Mouse (Mus musculus): Measurements from ENCODE around the gene Tiprl. TPM values are rescaled to one million over a fixed set of nuclear protein-coding genes. Genes with fewer than 3 reads are reported as not detected.

Tiprl gene
- polyA plus RNA-seq, 1 experiment from 2014 or later: 86.7 TPM

DNA sequence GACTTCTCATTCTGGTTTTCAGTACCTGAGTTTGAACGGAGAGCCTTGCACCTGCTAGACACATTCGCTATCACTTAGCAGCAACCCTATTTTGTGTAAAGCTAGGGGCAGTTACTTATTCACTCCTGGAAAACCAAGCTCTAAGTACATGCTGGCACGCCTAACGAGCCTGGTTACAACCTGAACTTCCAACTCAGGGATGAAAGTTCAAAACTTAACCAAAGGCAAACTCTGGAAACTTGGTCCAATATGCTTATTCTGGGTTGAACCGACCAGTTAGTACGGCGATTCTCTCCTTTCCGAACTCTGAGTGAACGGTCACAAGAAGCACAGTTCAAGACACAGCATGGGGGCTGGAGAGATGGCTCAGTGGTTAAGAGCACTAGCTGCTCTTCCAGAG lies 7.2 kb downstream of the Tiprl start:
- no peak overlapping the region for H3K9ac ChIP-seq (replicated peaks; ENCODE audit: low read depth, low read length)
- no peaks in the 10 kb centered on the region for H3K27me3 ChIP-seq (ENCODE audit: control insufficient read depth, insufficient read depth, low read length)
- WGBS: 93% methylated on average over 9 of the region's 9 CpGs
- no peak overlapping the region for H3K4me3 ChIP-seq (ENCODE audit: low read depth, low read length)
- ATAC-seq (ENCODE audit: insufficient number of reproducible peaks, insufficient read depth, low FRiP score, low read depth): no peak
- peaks cover 14% of the 10 kb centered on the region for H3K36me3 ChIP-seq (ENCODE audit: control insufficient read depth, insufficient read depth, low read length)
- no peak overlapping the region for H3K4me2 ChIP-seq (replicated peaks; ENCODE audit: low read depth, low read length)
- 0 out of 2 replicates have a peak, but pooled peaks cover 4% of the 10 kb centered on the region for H3K4me1 ChIP-seq (ENCODE audit: control insufficient read depth, insufficient read depth, low read length)
- no peak overlapping the region for H3K27ac ChIP-seq (ENCODE audit: low read length)
- H3K9me3 ChIP-seq (ENCODE audit: control insufficient read depth, low read depth, low read length): no peaks in the 10 kb centered on the region

DNA sequence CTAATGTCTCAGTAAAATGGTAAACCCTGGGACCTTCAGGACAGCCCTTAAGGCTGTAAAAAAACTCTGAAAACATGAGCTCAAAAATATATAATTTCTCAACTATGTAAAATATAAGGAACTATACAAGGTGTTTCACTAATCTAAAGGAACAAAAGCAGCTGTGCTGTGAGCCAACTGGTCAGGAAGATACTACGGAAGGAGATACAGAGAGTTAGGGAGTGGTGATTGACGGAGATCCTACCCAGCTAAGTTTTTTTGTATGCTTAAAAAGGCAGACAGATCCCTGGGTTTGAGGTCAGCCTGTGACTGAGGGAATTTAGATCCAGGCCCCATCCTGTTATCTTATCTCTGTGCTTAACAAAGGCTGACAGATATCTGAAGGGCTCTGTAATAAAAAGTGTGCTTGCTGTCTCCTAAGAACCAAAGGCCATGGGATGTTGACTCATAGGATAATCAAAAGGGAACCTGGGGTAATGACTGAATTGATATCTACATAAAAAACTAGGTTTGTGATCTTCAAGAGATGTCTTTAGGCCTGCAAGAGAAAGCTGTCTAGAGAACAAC lies 19.7 kb downstream of the Tiprl start:
- Histone ChIP-seq H3K27ac (ENCODE audit: low read length) (no peak overlapping the region), H3K4me1 (ENCODE audit: control insufficient read depth, insufficient read depth, low read length) (no peaks in the 10 kb centered on the region), H3K36me3 (ENCODE audit: control insufficient read depth, insufficient read depth, low read length) (peaks cover 61% of the 10 kb centered on the region), H3K4me2 (replicated peaks; ENCODE audit: low read depth, low read length) (no peak overlapping the region), H3K4me3 (ENCODE audit: low read depth, low read length) (no peak overlapping the region), H3K9me3 (ENCODE audit: control insufficient read depth, low read depth, low read length) (no peaks in the 10 kb centered on the region), H3K9ac (replicated peaks; ENCODE audit: low read depth, low read length) (no peak overlapping the region), H3K27me3 (ENCODE audit: control insufficient read depth, insufficient read depth, low read length) (no peaks in the 10 kb centered on the region)
- 62% methylated on average over 2 of the region's 2 CpGs for WGBS
- no peak for ATAC-seq (ENCODE audit: insufficient number of reproducible peaks, insufficient read depth, low FRiP score, low read depth)

DNA sequence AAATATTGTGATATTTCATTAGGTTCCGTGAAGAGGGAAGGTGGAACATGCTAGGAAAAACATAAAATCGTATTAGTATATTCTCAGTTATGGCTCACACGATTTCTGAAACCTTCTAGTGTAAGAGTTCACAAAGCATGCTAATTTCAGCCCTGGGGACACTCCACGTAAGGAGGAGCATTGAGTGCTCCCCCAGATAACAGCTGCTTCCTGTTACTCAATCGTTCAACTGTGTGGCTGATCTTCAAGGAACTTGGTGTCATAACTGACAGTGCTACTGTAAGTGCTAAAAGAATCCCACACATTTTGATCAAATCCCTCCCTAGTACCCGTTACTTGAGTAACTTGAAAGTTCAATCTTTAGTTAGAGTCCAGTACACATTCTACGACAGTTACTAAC lies 21.0 kb downstream of the Tiprl start:
- Histone ChIP-seq H3K4me3 (ENCODE audit: low read depth, low read length) (no peak overlapping the region), H3K27ac (ENCODE audit: low read length) (no peak overlapping the region), H3K36me3 (ENCODE audit: control insufficient read depth, insufficient read depth, low read length) (peaks cover 51% of the 10 kb centered on the region), H3K4me2 (replicated peaks; ENCODE audit: low read depth, low read length) (no peak overlapping the region), H3K9me3 (ENCODE audit: control insufficient read depth, low read depth, low read length) (no peaks in the 10 kb centered on the region), H3K4me1 (ENCODE audit: control insufficient read depth, insufficient read depth, low read length) (no peaks in the 10 kb centered on the region), H3K9ac (replicated peaks; ENCODE audit: low read depth, low read length) (no peak overlapping the region), H3K27me3 (ENCODE audit: control insufficient read depth, insufficient read depth, low read length) (no peaks in the 10 kb centered on the region)
- WGBS: 78% methylated on average over 7 of the region's 7 CpGs
- ATAC-seq (ENCODE audit: insufficient number of reproducible peaks, insufficient read depth, low FRiP score, low read depth): no peak

DNA sequence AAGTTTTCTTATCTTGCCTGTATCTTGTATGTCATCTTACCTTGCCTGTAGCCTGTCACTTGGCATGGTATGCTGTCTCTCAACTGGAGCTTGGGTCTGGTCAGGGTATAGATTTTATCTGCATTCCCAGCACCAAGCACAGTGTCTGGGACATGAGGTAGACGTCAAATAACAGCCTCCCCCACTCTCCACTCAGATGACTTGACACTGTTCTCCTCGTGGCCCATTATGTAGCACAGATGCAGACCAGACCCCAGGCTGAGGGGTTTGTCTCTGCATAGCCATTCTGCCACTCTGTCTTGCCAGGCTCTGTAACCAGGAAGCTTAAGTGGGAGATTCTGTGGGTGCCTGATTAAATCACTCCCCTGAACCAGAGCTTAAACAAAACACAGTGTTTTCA lies 31.2 kb downstream of the Tiprl start:
- H3K4me3 ChIP-seq (ENCODE audit: low read depth, low read length): no peak overlapping the region
- no peak for ATAC-seq (ENCODE audit: insufficient number of reproducible peaks, insufficient read depth, low FRiP score, low read depth)
- no peak overlapping the region for H3K4me2 ChIP-seq (replicated peaks; ENCODE audit: low read depth, low read length)
- no peak overlapping the region for H3K27ac ChIP-seq (ENCODE audit: low read length)
- no peaks in the 10 kb centered on the region for H3K36me3 ChIP-seq (ENCODE audit: control insufficient read depth, insufficient read depth, low read length)
- no peaks in the 10 kb centered on the region for H3K27me3 ChIP-seq (ENCODE audit: control insufficient read depth, insufficient read depth, low read length)
- no peak overlapping the region for H3K9ac ChIP-seq (replicated peaks; ENCODE audit: low read depth, low read length)
- H3K9me3 ChIP-seq (ENCODE audit: control insufficient read depth, low read depth, low read length): no peaks in the 10 kb centered on the region
- H3K4me1 ChIP-seq (ENCODE audit: control insufficient read depth, insufficient read depth, low read length): no peaks in the 10 kb centered on the region
- WGBS: 17% methylated on average over 2 of the region's 2 CpGs

DNA sequence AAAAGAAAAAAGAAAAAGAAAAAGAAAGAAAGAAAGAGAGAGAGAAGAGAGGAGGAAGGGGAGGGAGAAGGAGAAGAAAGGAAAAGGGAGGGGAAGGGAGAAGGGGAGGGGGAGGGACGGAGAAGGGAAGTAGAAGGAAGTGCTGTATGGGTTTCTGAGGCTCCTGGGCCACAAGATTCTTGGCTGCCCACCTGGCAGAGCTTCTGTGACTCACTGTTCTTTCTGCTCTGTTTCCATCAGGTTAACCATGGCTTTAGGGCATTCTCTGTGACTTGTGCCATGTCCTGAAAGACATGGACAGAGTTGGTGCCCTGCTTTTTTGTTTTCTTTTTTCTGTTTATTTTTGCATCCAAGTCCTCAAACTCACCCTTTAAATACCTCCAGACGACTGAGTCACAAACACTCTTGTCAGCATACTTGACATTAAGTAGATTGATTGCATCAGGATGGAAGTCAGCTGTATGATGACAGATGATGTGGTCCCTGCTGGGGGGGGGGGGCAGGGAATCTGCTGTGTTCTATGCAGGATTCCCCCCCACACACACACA lies 33.2 kb downstream of the Tiprl start:
- H3K4me2 ChIP-seq (replicated peaks; ENCODE audit: low read depth, low read length): no peak overlapping the region
- WGBS: 32% methylated on average over 2 of the region's 2 CpGs
- no peak overlapping the region for H3K27ac ChIP-seq (ENCODE audit: low read length)
- H3K4me3 ChIP-seq (ENCODE audit: low read depth, low read length): no peak overlapping the region
- H3K9me3 ChIP-seq (ENCODE audit: control insufficient read depth, low read depth, low read length): no peaks in the 10 kb centered on the region
- no peaks in the 10 kb centered on the region for H3K36me3 ChIP-seq (ENCODE audit: control insufficient read depth, insufficient read depth, low read length)
- no peaks in the 10 kb centered on the region for H3K4me1 ChIP-seq (ENCODE audit: control insufficient read depth, insufficient read depth, low read length)
- no peak for ATAC-seq (ENCODE audit: insufficient number of reproducible peaks, insufficient read depth, low FRiP score, low read depth)
- no peak overlapping the region for H3K9ac ChIP-seq (replicated peaks; ENCODE audit: low read depth, low read length)
- no peaks in the 10 kb centered on the region for H3K27me3 ChIP-seq (ENCODE audit: control insufficient read depth, insufficient read depth, low read length)

DNA sequence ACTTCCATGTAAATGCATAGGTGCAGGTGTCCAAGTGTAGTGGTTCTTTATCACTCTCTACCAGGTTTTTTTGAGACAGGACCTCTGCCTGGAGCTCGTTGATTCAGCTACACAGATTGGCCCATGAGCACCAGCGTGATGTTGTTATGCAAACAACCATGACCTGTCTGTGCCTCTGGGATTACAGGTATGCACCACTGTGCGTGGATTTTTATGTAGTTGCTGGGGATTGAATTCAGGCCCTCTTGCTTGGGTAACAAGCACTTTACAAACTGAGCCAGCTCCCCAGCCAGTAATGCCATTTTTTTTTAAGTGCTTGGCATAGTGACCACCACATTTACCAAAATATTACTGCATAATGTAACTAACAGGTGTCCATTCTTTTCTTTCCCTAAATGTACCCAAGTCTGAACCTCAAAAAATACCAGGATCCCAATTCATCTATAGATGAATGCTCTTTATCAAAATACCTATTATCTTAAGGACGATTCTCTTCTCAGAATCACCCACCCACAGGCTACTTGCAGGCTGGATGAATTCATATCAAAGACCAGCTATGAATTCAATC lies 35.3 kb downstream of the Tiprl start:
- no peak for ATAC-seq (ENCODE audit: insufficient number of reproducible peaks, insufficient read depth, low FRiP score, low read depth)
- Histone ChIP-seq H3K4me1 (ENCODE audit: control insufficient read depth, insufficient read depth, low read length) (no peaks in the 10 kb centered on the region), H3K27me3 (ENCODE audit: control insufficient read depth, insufficient read depth, low read length) (no peaks in the 10 kb centered on the region), H3K4me3 (ENCODE audit: low read depth, low read length) (no peak overlapping the region), H3K9me3 (ENCODE audit: control insufficient read depth, low read depth, low read length) (no peaks in the 10 kb centered on the region), H3K4me2 (replicated peaks; ENCODE audit: low read depth, low read length) (no peak overlapping the region), H3K27ac (ENCODE audit: low read length) (no peak overlapping the region), H3K9ac (replicated peaks; ENCODE audit: low read depth, low read length) (no peak overlapping the region), H3K36me3 (ENCODE audit: control insufficient read depth, insufficient read depth, low read length) (no peaks in the 10 kb centered on the region)
- WGBS: 73% methylated on average over 4 of the region's 4 CpGs

DNA sequence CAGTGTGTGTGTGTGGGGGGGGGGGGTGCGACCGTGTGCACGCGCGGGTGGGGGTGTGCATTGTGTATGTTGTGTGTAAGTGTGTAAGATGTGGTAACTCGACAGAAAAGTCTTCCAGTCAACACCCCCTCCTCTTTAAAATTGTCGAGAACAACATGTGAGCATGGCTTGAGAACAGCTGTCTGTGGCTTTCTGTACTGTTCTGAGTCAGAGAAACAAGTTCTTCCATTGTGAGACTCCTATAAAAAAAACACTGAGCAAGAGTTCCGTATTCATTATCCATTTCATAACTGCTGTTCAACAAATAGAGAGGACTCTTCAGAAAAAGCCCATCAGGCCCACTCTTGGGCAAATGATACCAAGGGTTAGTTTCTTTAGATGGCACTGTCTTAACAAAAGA lies 36.0 kb downstream of the Tiprl start:
- no peak overlapping the region for H3K4me2 ChIP-seq (replicated peaks; ENCODE audit: low read depth, low read length)
- H3K4me1 ChIP-seq (ENCODE audit: control insufficient read depth, insufficient read depth, low read length): no peaks in the 10 kb centered on the region
- H3K9me3 ChIP-seq (ENCODE audit: control insufficient read depth, low read depth, low read length): no peaks in the 10 kb centered on the region
- H3K27ac ChIP-seq (ENCODE audit: low read length): no peak overlapping the region
- 0 out of 2 replicates have a peak, but pooled peaks have one; percentile 10 for ATAC-seq (ENCODE audit: insufficient number of reproducible peaks, insufficient read depth, low FRiP score, low read depth)
- H3K36me3 ChIP-seq (ENCODE audit: control insufficient read depth, insufficient read depth, low read length): no peaks in the 10 kb centered on the region
- no peak overlapping the region for H3K9ac ChIP-seq (replicated peaks; ENCODE audit: low read depth, low read length)
- no peaks in the 10 kb centered on the region for H3K27me3 ChIP-seq (ENCODE audit: control insufficient read depth, insufficient read depth, low read length)
- H3K4me3 ChIP-seq (ENCODE audit: low read depth, low read length): no peak overlapping the region
- WGBS: 50% methylated on average over 8 of the region's 8 CpGs

DNA sequence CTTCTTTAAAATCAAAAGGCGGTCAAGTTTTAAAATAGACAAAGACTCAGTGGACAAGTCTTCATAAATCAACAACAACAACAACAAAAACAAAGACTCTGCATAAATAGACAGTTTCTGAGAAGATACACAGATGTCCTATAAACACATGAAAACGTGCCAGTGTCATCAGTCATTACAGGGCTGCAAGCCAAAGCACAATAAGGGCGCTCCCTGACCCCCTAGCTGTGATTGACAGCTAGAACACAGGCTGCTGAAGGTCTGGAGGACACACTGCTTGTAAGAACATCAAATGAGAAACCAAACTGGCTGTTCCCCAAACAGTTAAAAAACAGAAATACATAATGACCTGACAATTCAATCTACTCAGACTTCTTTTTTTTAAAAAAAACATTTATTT lies 37.2 kb downstream of the Tiprl start:
- no peak overlapping the region for H3K27ac ChIP-seq (ENCODE audit: low read length)
- no peak for ATAC-seq (ENCODE audit: insufficient number of reproducible peaks, insufficient read depth, low FRiP score, low read depth)
- no peak overlapping the region for H3K4me2 ChIP-seq (replicated peaks; ENCODE audit: low read depth, low read length)
- H3K9ac ChIP-seq (replicated peaks; ENCODE audit: low read depth, low read length): no peak overlapping the region
- no peaks in the 10 kb centered on the region for H3K27me3 ChIP-seq (ENCODE audit: control insufficient read depth, insufficient read depth, low read length)
- H3K4me3 ChIP-seq (ENCODE audit: low read depth, low read length): no peak overlapping the region
- H3K36me3 ChIP-seq (ENCODE audit: control insufficient read depth, insufficient read depth, low read length): no peaks in the 10 kb centered on the region
- no peaks in the 10 kb centered on the region for H3K9me3 ChIP-seq (ENCODE audit: control insufficient read depth, low read depth, low read length)
- peaks cover 5% of the 10 kb centered on the region; the same call in 1 of the 2 replicates for H3K4me1 ChIP-seq (ENCODE audit: control insufficient read depth, insufficient read depth, low read length)
- 67% methylated on average over 3 of the region's 3 CpGs for WGBS

DNA sequence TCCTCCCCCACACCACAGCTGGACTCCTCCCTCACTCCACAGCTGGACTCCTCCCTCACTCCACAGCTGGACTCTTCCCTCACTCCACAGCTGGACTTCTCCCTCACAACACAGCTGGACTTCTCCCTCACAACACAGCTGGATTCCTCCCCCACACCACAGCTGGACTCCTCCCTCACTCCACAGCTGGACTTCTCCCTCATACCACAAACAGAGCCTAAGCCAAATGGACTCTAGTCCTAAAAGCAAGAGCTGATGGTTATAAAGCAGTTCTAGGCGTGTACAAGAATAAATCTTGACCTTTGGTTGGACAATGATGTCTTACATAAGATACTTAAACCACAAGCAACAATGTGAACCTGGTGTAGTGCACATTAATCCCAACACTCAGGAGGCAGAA lies 37.8 kb downstream of the Tiprl start:
- H3K4me3 ChIP-seq (ENCODE audit: low read depth, low read length): no peak overlapping the region
- no peak overlapping the region for H3K27ac ChIP-seq (ENCODE audit: low read length)
- H3K4me1 ChIP-seq (ENCODE audit: control insufficient read depth, insufficient read depth, low read length): peaks cover 5% of the 10 kb centered on the region; the same call in 1 of the 2 replicates
- H3K27me3 ChIP-seq (ENCODE audit: control insufficient read depth, insufficient read depth, low read length): no peaks in the 10 kb centered on the region
- H3K4me2 ChIP-seq (replicated peaks; ENCODE audit: low read depth, low read length): no peak overlapping the region
- ATAC-seq (ENCODE audit: insufficient number of reproducible peaks, insufficient read depth, low FRiP score, low read depth): no peak
- H3K9me3 ChIP-seq (ENCODE audit: control insufficient read depth, low read depth, low read length): no peaks in the 10 kb centered on the region
- H3K9ac ChIP-seq (replicated peaks; ENCODE audit: low read depth, low read length): no peak overlapping the region
- no peaks in the 10 kb centered on the region for H3K36me3 ChIP-seq (ENCODE audit: control insufficient read depth, insufficient read depth, low read length)
- WGBS: 67% methylated on average over 1 of the region's 1 CpGs
